Mouse (Mus musculus) midbrain, embryonic 10.5 days (tissue): ENCODE data around the gene Cd248. TPM values are rescaled to one million over a fixed set of nuclear protein-coding genes. Genes with fewer than 3 reads are reported as not detected.
"Not testable (repeated sequence)": the region's sequence is repeated elsewhere in the genome, so short reads cannot be mapped to it uniquely, and the experiment has no call there.

Experiments
- DNase-seq: peaks from one replicate; pipeline ENCODE4 v3.0.0-alpha.2; 2017; ENCODE audit warnings: low spot score
- H3K27ac ChIP-seq: fragments of 300-500 bp; sonication (generic); replicated peaks from 2 replicates; pipeline ENCODE4 v1.5.1; 2016; ENCODE audit warnings: mild to moderate bottlenecking
- H3K27me3 ChIP-seq: fragments of 300-500 bp; sonication (generic); 2 replicates; pipeline ENCODE4 v1.6.1; 2016; ENCODE audit warnings: low read depth, mild to moderate bottlenecking; ENCODE audit not compliant: poor library complexity, severe bottlenecking
- H3K36me3 ChIP-seq: fragments of 300-500 bp; sonication (generic); 2 replicates; pipeline ENCODE4 v1.6.1; 2016; ENCODE audit warnings: mild to moderate bottlenecking, moderate library complexity
- H3K4me1 ChIP-seq: fragments of 300-500 bp; sonication (generic); 2 replicates; pipeline ENCODE4 v1.6.1; 2016
- H3K4me3 ChIP-seq: fragments of 300-500 bp; sonication (generic); 2 replicates; pipeline ENCODE4 v1.5.1; 2016; ENCODE audit warnings: mild to moderate bottlenecking, moderate library complexity
- H3K9me3 ChIP-seq: fragments of 300-500 bp; sonication (generic); replicated peaks from 2 replicates; pipeline ENCODE4 v1.6.1; 2016; ENCODE audit warnings: mild to moderate bottlenecking
- WGBS: fragments of 180-500 bp; shearing (Covaris S2); methylation state at CpG from one replicate; pipeline ENCODE4 v1.1.7; 2016; 5-methylcytosine and 5-hydroxymethylcytosine counted together
- polyA plus RNA-seq: library from polyadenylated mRNA; unstranded; fragments of >200 nt; fragmentation: Nextera tagmentation; extraction: Ambion mirVana; gene quantifications from 2 replicates; pipeline ENCODE4 v1.2.1, GENCODE M21; 2016

Cd248 gene
- polyA plus RNA-seq, 1 experiment from 2014 or later = 25.3 TPM

- Histone ChIP-seq H3K27ac (peak overlapping the region; percentile 88), H3K4me1 (peaks cover 58% of the 10 kb centered on the region), H3K36me3 (no peaks in the 10 kb centered on the region), H3K9me3 (no peaks in the 10 kb centered on the region), H3K4me3 (peak overlapping the region; percentile 60), H3K27me3 (peaks cover 64% of the 10 kb centered on the region)
- under 1% methylated on average over 40 of the region's 40 CpGs for WGBS
- peak; percentile 86 for DNase-seq
Observed at GRCm38 (mm10) chr19:5071545-5072369, 3.9 kb downstream of the Cd248 start.

GRCm38 (mm10) chr19:5072389-5073019, 4.6 kb downstream of the Cd248 start:
- no peaks in the 10 kb centered on the region for H3K36me3 ChIP-seq
- peaks cover 56% of the 10 kb centered on the region for H3K27me3 ChIP-seq
- DNase-seq = peak; percentile 38
- peaks cover 50% of the 10 kb centered on the region for H3K4me1 ChIP-seq
- WGBS = 5% methylated on average over 20 of the region's 20 CpGs
- H3K4me3 ChIP-seq = peak overlapping the region; percentile 60
- H3K9me3 ChIP-seq = no peaks in the 10 kb centered on the region
- H3K27ac ChIP-seq = peak overlapping the region; percentile 88

GRCm38 (mm10) chr19:5073028-5073427, 5.2 kb downstream of the Cd248 start:
- Histone ChIP-seq H3K27ac (no peak overlapping the region), H3K4me3 (peak overlapping the region; percentile 60), H3K9me3 (no peaks in the 10 kb centered on the region), H3K4me1 (peaks cover 45% of the 10 kb centered on the region), H3K36me3 (no peaks in the 10 kb centered on the region), H3K27me3 (peaks cover 51% of the 10 kb centered on the region)
- peak; percentile 75 for DNase-seq
- 2% methylated on average over 15 of the region's 15 CpGs for WGBS

GRCm38 (mm10) chr19:5073518-5073917, 5.6 kb downstream of the Cd248 start:
- Histone ChIP-seq H3K9me3 (no peaks in the 10 kb centered on the region), H3K27me3 (peaks cover 46% of the 10 kb centered on the region), H3K27ac (no peak overlapping the region), H3K36me3 (no peaks in the 10 kb centered on the region), H3K4me1 (peaks cover 40% of the 10 kb centered on the region), H3K4me3 (no peak overlapping the region)
- no peak for DNase-seq
- 46% methylated on average over 5 of the region's 5 CpGs for WGBS

DNA sequence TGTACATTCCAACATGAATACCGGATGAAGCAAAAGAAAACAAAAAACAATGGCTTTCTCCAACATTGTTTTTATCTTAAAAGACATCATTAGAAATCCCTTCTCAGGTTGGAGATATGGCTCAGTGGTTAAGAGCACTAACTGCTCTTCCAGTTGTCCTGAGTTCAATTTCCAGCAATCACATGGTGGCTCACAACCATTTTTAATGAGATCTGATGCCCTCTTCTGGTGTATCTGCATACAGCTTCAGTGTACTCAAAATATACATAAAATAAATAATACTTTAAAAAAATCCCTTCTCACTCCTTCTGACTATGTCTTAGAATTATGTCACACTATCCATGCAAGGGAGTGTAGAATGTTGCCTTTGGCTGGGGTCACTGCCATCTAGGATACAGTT, 11.4 kb downstream of the Cd248 start:
- H3K4me3 ChIP-seq = no peak overlapping the region
- 85% methylated on average over 1 of the region's 1 CpGs for WGBS
- H3K9me3 ChIP-seq = no peaks in the 10 kb centered on the region
- no peak for DNase-seq
- H3K27ac ChIP-seq = no peak overlapping the region
- no peaks in the 10 kb centered on the region for H3K4me1 ChIP-seq
- H3K36me3 ChIP-seq = no peaks in the 10 kb centered on the region
- H3K27me3 ChIP-seq = peaks cover 56% of the 10 kb centered on the region

DNA sequence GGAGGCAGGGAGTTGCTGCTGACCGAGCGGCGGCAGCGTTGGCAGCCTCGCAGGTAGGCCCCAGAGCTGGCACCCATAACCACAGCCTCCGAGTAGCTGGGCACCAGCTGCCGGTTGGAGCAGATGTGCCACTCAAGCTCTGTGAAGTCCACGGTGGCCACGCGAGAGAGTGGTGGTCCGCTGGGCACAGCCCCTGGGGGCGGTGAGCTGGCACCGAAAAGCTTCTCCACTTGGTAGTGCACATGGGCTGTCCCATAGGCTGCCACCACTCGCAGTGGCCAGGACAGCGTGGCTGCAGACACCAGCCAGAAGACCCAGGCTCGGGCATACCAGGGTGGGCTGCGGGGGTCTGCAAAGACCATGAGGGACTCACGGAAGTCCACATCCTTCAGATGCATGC, 14.1 kb downstream of the Cd248 start:
- Histone ChIP-seq H3K4me1 (peaks cover 12% of the 10 kb centered on the region), H3K27ac (no peak overlapping the region), H3K9me3 (no peaks in the 10 kb centered on the region), H3K4me3 (no peak overlapping the region), H3K36me3 (no peaks in the 10 kb centered on the region), H3K27me3 (peaks cover 70% of the 10 kb centered on the region)
- DNase-seq = no peak
- 60% methylated on average over 18 of the region's 18 CpGs for WGBS

DNA sequence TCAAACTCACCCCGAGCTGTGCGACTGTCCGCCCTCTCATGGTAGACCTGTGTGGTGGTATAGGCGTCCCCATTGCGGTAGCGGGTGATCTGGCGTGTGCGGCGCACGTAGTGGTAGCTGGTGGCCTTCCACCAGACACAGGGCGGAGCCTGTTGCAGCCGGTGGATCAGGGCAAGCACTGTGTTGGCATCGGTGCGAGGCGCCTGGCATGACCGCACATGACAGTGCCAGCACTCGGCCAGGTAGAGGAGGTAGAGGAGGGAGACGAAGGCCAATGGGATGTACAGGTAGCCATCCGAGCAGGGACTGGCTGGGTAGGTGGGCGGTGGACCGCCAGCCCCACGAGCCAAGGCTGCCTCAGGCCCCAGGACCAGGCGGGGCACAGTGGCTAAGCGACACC, 14.7 kb downstream of the Cd248 start:
- H3K9me3 ChIP-seq = no peaks in the 10 kb centered on the region
- 70% methylated on average over 24 of the region's 24 CpGs for WGBS
- H3K4me3 ChIP-seq = no peak overlapping the region
- no peak overlapping the region for H3K27ac ChIP-seq
- no peak for DNase-seq
- peaks cover 70% of the 10 kb centered on the region for H3K27me3 ChIP-seq
- H3K36me3 ChIP-seq = no peaks in the 10 kb centered on the region
- H3K4me1 ChIP-seq = peaks cover 17% of the 10 kb centered on the region

GRCm38 (mm10) chr19:5083961-5084833, 16.3 kb downstream of the Cd248 start:
- peaks cover 70% of the 10 kb centered on the region for H3K27me3 ChIP-seq
- H3K36me3 ChIP-seq = no peaks in the 10 kb centered on the region
- H3K4me1 ChIP-seq = peaks cover 26% of the 10 kb centered on the region
- WGBS = 55% methylated on average over 3 of the region's 3 CpGs
- peak overlapping the region; percentile 59; the same call in 1 of the 2 replicates for H3K4me3 ChIP-seq
- no peaks in the 10 kb centered on the region for H3K9me3 ChIP-seq
- DNase-seq = no peak
- no peak overlapping the region for H3K27ac ChIP-seq

- Histone ChIP-seq H3K4me1 (peaks cover 30% of the 10 kb centered on the region), H3K27ac (no peak overlapping the region), H3K36me3 (peaks cover 3% of the 10 kb centered on the region), H3K9me3 (no peaks in the 10 kb centered on the region), H3K27me3 (peaks cover 68% of the 10 kb centered on the region), H3K4me3 (peak overlapping the region; percentile 59)
- WGBS = 4% methylated on average over 15 of the region's 15 CpGs
- DNase-seq = no peak
Observed at GRCm38 (mm10) chr19:5084834-5085144, 16.9 kb downstream of the Cd248 start.

GRCm38 (mm10) chr19:5085145-5085863, 17.4 kb downstream of the Cd248 start, which contains the start of gene Tmem151a:
Gene Tmem151a (minus strand): TSS chr19:5085531.
- Histone ChIP-seq H3K27me3 (peaks cover 63% of the 10 kb centered on the region), H3K36me3 (peaks cover 6% of the 10 kb centered on the region), H3K4me1 (peaks cover 30% of the 10 kb centered on the region), H3K9me3 (no peaks in the 10 kb centered on the region), H3K27ac (no peak within 1 kb of the TSS), H3K4me3 (peak within 1 kb of the TSS; percentile 59)
- no peak for DNase-seq
- 1% methylated on average over 69 of the region's 69 CpGs for WGBS

GRCm38 (mm10) chr19:5086533-5086932, 18.7 kb downstream of the Cd248 start:
- not testable (repeated sequence) for H3K9me3 ChIP-seq, DNase-seq, H3K4me3 ChIP-seq, H3K27ac ChIP-seq
- 64% methylated on average over 4 of the region's 4 CpGs for WGBS
- H3K27me3 ChIP-seq = peaks cover 51% of the 10 kb centered on the region
- H3K36me3 ChIP-seq = peaks cover 19% of the 10 kb centered on the region
- peaks cover 30% of the 10 kb centered on the region for H3K4me1 ChIP-seq
